Mouse (Mus musculus): Measurements from ENCODE around the gene Hlcs.

Gene Hlcs

DNA sequence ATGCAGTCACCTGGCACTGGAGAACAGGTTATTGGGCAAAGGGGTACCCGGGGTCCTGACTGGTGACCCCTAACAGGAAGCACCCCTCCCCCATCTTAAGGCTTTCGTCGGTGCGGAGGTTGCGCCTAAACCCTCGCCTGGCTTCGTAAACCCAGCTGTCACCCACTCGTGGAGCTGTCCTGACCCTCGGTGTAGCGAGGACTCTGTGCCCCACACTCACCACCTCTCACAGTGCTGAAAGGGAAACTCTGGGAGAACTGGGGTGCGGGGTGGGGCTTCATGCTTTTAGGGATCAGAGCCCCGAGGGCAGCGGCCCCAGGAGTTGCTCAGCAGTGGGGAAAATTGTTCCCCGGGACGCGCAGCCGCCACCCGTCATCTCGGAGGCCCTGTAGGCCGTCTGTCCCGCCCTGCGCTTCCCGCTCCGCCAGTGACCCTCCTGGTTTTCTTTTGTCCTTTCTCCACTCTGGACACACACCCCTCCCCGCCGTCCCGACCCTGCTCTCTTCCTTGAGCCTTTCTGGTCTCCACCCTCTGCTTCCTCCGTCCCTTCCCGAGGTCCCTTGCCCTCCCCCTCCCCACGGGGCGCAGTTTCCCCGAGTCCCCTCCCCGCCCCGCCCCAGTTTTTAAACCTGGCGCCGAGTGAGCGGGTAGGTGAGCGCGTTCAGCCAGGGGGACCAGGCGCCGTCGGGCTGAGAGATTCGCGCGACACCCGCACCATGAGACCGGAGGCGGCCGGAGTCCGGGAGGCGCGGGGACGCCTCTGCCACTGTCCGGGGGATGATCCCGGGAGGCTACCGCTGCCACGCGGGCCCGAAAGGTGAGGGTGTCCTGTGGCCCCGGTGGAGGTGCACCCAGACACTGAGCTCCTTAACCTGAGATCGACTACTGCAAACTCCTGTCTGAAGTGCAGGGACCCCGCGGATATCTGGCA lies 14.7 kb upstream of the Hlcs start, which contains the start of gene Ripply3:
Gene Ripply3, plus strand, starts transcription at position 640 of the 931 bp plus-strand sequence.
- peak; percentile 99 for DNase-seq

DNA sequence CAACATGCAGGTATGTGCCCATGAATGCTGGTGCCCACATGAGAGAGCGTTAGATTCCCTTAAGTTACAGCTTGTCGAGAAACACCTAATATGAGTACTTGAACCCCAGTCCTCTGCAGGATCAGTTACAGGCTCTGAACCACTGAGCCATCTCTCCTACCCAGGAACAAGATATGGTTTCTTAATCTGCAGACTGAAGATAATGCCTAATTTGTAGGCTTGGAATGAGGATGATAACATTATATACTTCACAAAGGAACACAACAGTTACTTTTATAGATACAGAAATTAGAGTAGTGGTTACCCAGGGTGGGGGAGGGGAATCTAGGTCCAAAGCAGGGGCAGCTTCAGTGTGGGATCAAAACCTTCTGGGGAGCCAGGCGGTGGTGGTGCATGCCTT lies 12.6 kb upstream of the Hlcs start:
- DNase-seq: no peak

DNA sequence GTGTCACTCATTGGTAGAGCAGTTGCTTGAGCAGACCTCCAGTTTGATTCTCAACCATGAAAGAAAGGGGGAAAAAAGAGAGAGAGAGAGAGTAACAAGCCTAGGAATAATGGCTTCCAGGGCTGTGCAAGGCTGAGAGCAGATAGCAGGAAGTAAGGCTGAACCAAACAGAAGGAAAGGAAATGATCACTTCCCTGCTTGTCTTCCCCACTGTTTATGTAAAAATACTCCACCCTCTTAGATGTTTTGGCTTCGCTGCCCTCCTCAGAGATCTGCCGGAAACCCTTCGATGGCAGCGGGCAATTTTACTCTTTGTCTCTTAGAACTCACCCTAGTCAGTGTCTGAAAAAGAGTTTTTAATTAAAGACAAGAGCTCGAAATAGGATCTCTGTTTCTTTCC lies 10.3 kb upstream of the Hlcs start:
- DNase-seq: no peak

GRCm38 (mm10) chr16:94320223-94320622 lies 6.9 kb upstream of the Hlcs start:
- no peak for DNase-seq

GRCm38 (mm10) chr16:94317752-94318151 lies 4.4 kb upstream of the Hlcs start:
- DNase-seq: peak; percentile 98

DNA sequence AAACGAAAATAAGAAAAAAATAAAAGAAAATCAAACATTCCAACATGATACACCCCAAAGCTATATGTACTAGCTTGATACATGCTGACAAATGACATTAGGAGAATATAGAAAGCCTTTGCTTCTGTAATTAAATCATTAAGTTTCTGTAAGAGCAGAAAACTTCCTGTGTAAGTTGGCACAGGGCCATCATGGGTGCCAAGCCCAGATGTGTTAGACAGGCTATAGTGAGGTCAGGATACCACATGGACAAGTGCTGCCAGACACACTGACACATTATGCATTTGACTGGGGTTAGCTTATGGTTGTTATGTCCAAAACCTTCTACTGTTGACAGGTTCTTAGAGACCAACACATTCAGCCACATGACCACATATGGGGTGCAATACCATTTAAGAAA lies 1.8 kb upstream of the Hlcs start:
- no peak for DNase-seq

- no peak for DNase-seq
Observed at GRCm38 (mm10) chr16:94314626-94315025, 1.3 kb upstream of the Hlcs start.

DNA sequence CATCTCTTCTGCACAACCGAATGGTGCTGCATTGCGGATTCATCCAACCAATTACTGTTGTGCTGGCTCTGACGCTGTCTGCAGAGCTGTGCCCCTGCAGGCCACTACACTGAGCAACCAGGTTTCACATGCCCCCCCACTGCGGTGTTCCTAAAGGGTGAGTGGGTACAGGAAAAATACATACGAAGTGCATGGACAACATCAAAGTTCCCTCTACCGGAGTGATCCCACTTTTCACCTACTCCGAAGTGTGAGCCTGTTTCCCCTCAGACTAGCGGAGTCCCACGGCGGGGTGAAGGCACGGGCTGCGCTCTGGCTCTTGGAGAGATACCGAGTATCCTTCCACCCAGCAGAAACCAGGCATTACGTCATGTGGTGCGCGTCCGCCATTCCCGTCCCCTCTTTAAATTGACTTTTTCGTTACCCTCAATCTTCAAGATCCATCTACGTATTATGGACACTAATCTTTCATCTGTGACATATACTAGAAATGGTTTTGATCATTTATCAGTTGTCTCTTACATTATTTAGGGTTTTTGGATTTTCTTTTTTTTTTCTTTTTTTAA lies 625 bp downstream of the Hlcs start:
- DNase-seq: peak; percentile 99

GRCm38 (mm10) chr16:94311931-94312330 lies 1.4 kb downstream of the Hlcs start:
- no peak for DNase-seq

- DNase-seq: no peak
Observed at GRCm38 (mm10) chr16:94311416-94311815, 2.0 kb downstream of the Hlcs start.

DNA sequence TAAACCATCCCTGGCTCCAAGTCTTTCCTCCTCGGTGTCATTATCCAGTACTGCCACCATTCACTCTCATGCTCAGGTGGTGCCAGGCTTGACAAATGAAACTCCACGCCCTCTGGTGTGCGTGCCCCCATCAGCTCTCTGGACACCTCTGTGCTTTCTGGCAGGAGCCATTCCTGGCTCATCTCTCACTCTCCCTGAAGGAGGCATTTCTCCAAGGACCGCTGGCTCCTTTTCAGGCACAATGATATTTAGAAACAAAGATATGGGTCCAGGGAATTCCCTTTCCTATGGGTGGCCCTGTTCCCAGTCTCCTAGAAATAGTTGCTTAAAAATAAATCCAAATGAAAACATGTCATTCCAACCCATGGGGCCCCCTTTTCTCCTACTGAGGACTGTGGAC lies 4.3 kb downstream of the Hlcs start:
- peak; percentile 92 for DNase-seq

DNA sequence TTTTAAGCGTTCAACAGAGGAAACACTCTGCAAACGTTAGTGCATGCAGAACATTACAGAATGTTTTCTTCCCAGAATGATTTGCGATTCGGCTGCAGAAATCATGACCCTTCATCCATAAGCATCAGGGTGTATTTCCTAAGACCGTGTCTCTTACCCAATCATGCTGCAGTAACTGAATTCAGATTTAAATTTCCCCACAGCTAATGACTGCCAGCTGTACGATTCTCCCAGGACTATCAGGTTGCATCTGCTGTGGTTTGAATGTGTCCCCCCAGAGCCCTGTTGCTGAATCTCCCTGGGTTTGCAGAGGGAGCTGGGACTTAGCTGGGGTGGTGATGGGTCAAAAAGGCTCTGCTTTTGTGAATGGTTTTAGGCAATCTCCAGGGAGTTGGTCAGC lies 5.4 kb downstream of the Hlcs start:
- no peak for DNase-seq

GRCm38 (mm10) chr16:94307526-94307925 lies 5.8 kb downstream of the Hlcs start:
- no peak for DNase-seq

GRCm38 (mm10) chr16:94303203-94303535 lies 10.2 kb downstream of the Hlcs start:
- DNase-seq: no peak

DNA sequence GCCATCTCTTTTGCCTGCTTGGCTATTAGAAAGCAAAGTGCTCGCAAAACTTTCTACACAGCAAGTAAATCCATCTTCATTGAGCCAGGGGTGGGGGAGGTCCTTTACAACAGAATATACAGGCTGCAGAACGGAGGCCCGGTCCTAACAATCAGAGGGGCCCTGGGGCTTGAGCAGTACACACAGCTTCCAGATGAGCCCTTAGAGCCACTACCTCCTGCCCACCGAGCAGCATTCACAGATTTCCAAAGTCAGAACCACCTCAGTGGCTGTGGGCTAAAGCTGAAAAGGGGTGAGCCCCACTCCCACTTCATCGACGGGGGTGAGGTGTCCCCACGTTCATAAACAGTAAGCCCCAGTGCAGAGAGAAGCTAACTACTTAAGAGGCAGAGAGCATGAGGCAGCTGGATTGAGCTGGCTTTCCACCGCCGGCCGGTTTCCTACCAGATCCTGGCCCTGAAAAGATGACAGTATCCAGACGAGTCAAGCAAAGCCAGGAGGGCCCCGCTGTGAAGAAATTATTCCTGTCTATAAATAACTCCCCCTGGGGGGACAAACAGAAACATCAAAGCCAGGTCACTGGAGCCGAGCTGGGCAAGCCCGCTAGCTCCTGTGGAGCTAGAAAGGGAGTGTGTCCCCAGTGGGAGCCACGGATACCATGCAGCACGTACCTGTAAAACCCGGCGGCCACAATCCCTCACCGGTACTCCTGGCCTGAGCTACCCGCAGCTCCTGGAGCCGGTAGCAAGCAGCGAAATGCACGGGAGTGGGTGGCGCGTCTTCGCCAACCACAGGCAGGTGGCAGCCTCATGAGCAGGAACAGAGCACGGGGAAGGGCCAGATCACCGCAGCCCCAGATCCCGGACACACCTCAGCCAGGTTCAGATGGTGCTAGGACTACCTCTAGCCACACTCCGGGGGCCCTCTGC lies 10.8 kb downstream of the Hlcs start:
- DNase-seq: peak; percentile 94

GRCm38 (mm10) chr16:94301696-94302095 lies 11.7 kb downstream of the Hlcs start:
- DNase-seq: no peak

- DNase-seq: no peak
Observed at GRCm38 (mm10) chr16:94301194-94301593, 12.2 kb downstream of the Hlcs start.

DNA sequence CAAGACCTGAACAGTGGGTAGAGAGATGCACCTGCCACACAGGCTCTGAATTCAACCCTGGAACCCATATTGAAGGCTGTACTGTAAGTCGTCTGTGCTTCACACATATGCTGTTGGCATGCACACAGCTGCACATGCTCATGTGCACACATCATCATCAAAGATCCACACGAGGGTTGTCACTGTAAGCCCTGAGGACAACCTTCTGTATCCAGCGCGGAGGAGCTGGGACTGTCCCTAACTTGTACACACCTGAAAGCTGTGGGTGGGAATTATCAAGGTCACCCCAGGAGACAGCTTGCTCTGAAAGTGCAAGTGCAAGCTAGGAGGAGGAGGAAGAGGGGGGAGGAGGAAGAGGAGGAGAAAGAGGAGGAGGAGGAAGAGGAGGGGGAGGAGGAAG lies 14.2 kb downstream of the Hlcs start:
- DNase-seq: no peak

DNA sequence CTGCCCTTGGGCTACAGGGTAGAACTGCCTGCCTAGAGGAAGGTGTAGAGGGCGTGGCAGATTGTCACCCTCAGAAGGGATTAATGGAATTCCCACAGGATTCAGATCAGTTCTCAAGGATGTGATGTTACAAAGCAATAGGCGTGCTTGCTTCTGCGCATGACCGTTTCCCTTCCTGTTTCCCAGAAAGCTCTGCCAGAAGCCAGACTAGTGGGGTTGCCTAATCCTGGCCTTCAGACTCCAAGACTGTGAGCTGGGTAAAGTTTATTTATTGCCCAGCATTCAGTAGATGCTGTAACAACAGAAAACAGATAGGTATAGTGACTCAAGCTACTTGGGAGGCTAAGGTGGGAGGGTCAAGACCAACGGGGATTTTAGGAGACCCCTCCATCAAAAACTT lies 15.3 kb downstream of the Hlcs start:
- no peak for DNase-seq

DNA sequence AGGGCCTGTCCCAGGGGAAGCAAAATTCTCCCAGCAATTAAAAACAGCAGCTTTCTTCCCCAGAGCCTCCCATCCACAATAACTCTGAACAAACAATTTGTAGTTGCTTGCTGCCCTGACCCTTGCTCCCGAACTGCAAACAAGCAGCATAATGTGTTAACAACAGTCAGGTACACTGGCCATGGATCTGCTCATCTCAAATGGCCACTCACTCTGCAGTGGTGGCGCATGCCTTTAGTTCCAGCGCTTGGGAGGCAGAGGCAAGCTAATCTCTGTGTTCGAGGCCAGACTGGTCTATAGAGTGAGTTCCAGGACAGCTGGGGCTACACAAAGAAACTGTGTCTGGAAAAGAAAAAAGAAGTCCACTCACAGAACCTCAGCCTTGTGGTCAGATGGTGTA lies 22.2 kb downstream of the Hlcs start:
- peak; percentile 76 for DNase-seq

DNA sequence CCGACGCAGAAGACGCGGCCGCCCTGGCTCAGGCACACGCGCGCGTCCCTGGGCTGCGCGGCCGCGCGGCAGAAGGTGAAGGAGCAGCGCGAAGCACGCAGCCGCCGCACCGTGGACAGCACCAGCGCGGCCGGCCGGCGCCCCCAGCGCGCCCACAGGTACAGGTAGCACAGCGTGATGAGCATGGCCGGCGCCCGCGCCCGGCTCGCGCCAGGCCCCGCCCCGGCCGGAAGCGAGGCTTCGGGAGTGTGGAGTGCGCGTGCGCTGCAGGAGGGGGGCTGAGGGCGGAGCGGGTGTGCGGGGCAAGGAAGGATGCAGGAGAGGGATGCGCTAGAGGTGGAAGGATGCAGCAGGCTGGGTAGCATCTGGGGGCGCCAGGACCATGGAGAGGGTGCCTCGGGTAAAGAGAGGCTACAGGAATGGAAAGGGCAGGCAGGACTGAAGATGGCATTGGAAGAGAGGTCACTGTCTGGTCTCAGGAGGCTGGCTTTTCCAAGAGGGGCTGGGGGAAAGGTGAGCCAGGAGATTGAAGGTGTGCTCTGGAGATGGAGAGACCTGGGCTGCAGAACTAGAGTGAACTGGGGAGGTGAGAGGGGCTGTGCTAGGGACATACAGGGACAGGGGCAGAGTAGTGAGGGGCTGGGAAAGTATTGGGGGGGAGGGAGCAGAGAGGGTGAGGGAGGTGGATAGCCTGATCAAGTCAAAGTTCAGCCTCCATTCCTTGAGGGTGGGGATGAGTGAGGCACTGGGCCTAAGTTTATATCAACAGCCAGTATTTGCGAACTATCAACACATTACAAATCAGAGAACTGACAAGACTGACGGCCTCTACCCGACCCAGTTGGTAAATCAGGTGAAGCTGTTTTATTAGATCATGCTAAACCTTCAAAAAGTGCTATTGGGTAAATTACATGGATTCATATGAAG lies 23.0 kb downstream of the Hlcs start:
- peak; percentile 99 for DNase-seq

Measured in heart, adult 11 months (tissue).